Mouse (Mus musculus) stomach, embryonic 14.5 days (tissue): Measurements from ENCODE around the gene Chd6. TPM values are rescaled to one million over a fixed set of nuclear protein-coding genes. Genes with fewer than 3 reads are reported as not detected.

Experiments
- ATAC-seq: fragments of 200-750 bp; cut with Nextera tagmentation; 2 replicates; pipeline ENCODE4 v1.8.0; 2017; ENCODE audit warnings: low read depth, moderate TSS enrichment; ENCODE audit not compliant: insufficient number of reproducible peaks, insufficient read depth, low FRiP score
- H3K27ac ChIP-seq: fragments of 300-500 bp; sonication (generic); 2 replicates; pipeline ENCODE4 v1.5.1; 2014; ENCODE audit warnings: mild to moderate bottlenecking, low read length, moderate library complexity, mixed read lengths
- H3K27me3 ChIP-seq: fragments of 300-500 bp; sonication (generic); 2 replicates; pipeline ENCODE4 v1.6.1; 2014; ENCODE audit warnings: low read length, control low read depth, mixed read lengths; ENCODE audit not compliant: control insufficient read depth, insufficient read depth
- H3K36me3 ChIP-seq: fragments of 300-500 bp; sonication (generic); 2 replicates; pipeline ENCODE4 v1.6.1; 2014; ENCODE audit warnings: mild to moderate bottlenecking, control low read depth, low read length, moderate library complexity, mixed read lengths; ENCODE audit not compliant: control insufficient read depth, insufficient read depth
- H3K4me1 ChIP-seq: fragments of 300-500 bp; sonication (generic); 2 replicates; pipeline ENCODE4 v1.6.1; 2014; ENCODE audit warnings: low read length, control low read depth, mixed read lengths; ENCODE audit not compliant: control insufficient read depth, insufficient read depth
- H3K4me2 ChIP-seq: fragments of 300-500 bp; sonication (generic); replicated peaks from 2 replicates; pipeline ENCODE4 v1.6.1; 2014; ENCODE audit warnings: low read depth, low read length, control low read depth
- H3K4me3 ChIP-seq: fragments of 300-500 bp; sonication (generic); 2 replicates; pipeline ENCODE4 v1.5.1; 2014; ENCODE audit warnings: low read depth, low read length, control low read depth
- H3K9ac ChIP-seq: fragments of 300-500 bp; sonication (generic); replicated peaks from 2 replicates; pipeline ENCODE4 v1.6.1; 2014; ENCODE audit warnings: low read depth, mild to moderate bottlenecking, control low read depth, low read length, moderate library complexity, mixed read lengths
- H3K9me3 ChIP-seq: fragments of 300-500 bp; sonication (generic); 2 replicates; pipeline ENCODE4 v1.6.1; 2016; ENCODE audit warnings: low read depth, low read length, control low read depth; ENCODE audit not compliant: control insufficient read depth
- WGBS: fragments of 180-500 bp; shearing (Covaris S2); extraction: QIAGEN DNeasy Blood & Tissue Kit; methylation state at CpG from one replicate; pipeline ENCODE4 v1.1.7; 2014; 5-methylcytosine and 5-hydroxymethylcytosine counted together
- polyA plus RNA-seq: library from polyadenylated mRNA; unstranded; fragments of >200 nt; fragmentation: Nextera tagmentation; extraction: Ambion mirVana; gene quantifications from 2 replicates; pipeline ENCODE4 v1.2.1, GENCODE M21; 2014

The Chd6 gene
- polyA plus RNA-seq, 1 experiment from 2014 or later: 52.2 TPM

- Histone ChIP-seq H3K27me3 (no peaks in the 10 kb centered on the region), H3K4me3 (no peak overlapping the region), H3K36me3 (peaks cover 80% of the 10 kb centered on the region), H3K27ac (no peak overlapping the region), H3K4me1 (no peaks in the 10 kb centered on the region), H3K9ac (no peak overlapping the region), H3K9me3 (no peaks in the 10 kb centered on the region), H3K4me2 (no peak overlapping the region)
- no peak for ATAC-seq
- 81% methylated on average over 4 of the region's 4 CpGs for WGBS
Measured at GRCm38 (mm10) chr2:160951595-160951994, 157.3 kb downstream of the Chd6 start.

GRCm38 (mm10) chr2:160942443-160942842, 166.4 kb downstream of the Chd6 start:
- H3K4me1 ChIP-seq: peaks cover 8% of the 10 kb centered on the region; the same call in 1 of the 2 replicates
- WGBS: 69% methylated on average over 3 of the region's 3 CpGs
- H3K4me3 ChIP-seq: no peak overlapping the region
- no peak overlapping the region for H3K27ac ChIP-seq
- H3K9me3 ChIP-seq: no peaks in the 10 kb centered on the region
- ATAC-seq: no peak
- no peaks in the 10 kb centered on the region for H3K27me3 ChIP-seq
- H3K4me2 ChIP-seq: no peak overlapping the region
- H3K9ac ChIP-seq: no peak overlapping the region
- peaks cover 8% of the 10 kb centered on the region for H3K36me3 ChIP-seq

- peaks cover 8% of the 10 kb centered on the region; the same call in 1 of the 2 replicates for H3K4me1 ChIP-seq
- no peak overlapping the region for H3K4me2 ChIP-seq
- H3K27ac ChIP-seq: no peak overlapping the region
- no peak overlapping the region for H3K4me3 ChIP-seq
- H3K27me3 ChIP-seq: no peaks in the 10 kb centered on the region
- H3K9ac ChIP-seq: no peak overlapping the region
- no peaks in the 10 kb centered on the region for H3K9me3 ChIP-seq
- peaks cover under 1% of the 10 kb centered on the region for H3K36me3 ChIP-seq
- 63% methylated on average over 17 of the region's 17 CpGs for WGBS
- ATAC-seq: no peak
Measured at GRCm38 (mm10) chr2:160940930-160941709, 167.8 kb downstream of the Chd6 start.

- Histone ChIP-seq H3K4me1 (peaks cover 3% of the 10 kb centered on the region; the same call in 1 of the 2 replicates), H3K27me3 (no peaks in the 10 kb centered on the region), H3K4me2 (no peak overlapping the region), H3K27ac (no peak overlapping the region), H3K9me3 (no peaks in the 10 kb centered on the region), H3K9ac (no peak overlapping the region), H3K4me3 (no peak overlapping the region), H3K36me3 (no peaks in the 10 kb centered on the region)
- 79% methylated on average over 4 of the region's 4 CpGs for WGBS
- no peak for ATAC-seq
Measured at GRCm38 (mm10) chr2:160934451-160934850, 174.4 kb downstream of the Chd6 start.

- Histone ChIP-seq H3K9ac (no peak overlapping the region), H3K27ac (no peak overlapping the region), H3K36me3 (no peaks in the 10 kb centered on the region), H3K4me3 (no peak overlapping the region), H3K9me3 (no peaks in the 10 kb centered on the region), H3K4me2 (no peak overlapping the region), H3K4me1 (peaks cover 3% of the 10 kb centered on the region; the same call in 1 of the 2 replicates), H3K27me3 (no peaks in the 10 kb centered on the region)
- ATAC-seq: no peak
- WGBS: 73% methylated on average over 5 of the region's 5 CpGs
Measured at GRCm38 (mm10) chr2:160933890-160934289, 175.0 kb downstream of the Chd6 start.

GRCm38 (mm10) chr2:160932981-160933380, 175.9 kb downstream of the Chd6 start:
- H3K27me3 ChIP-seq: no peaks in the 10 kb centered on the region
- no peaks in the 10 kb centered on the region for H3K36me3 ChIP-seq
- no peaks in the 10 kb centered on the region for H3K9me3 ChIP-seq
- 59% methylated on average over 3 of the region's 3 CpGs for WGBS
- peaks cover 3% of the 10 kb centered on the region; the same call in 1 of the 2 replicates for H3K4me1 ChIP-seq
- H3K4me2 ChIP-seq: no peak overlapping the region
- no peak overlapping the region for H3K9ac ChIP-seq
- no peak overlapping the region for H3K27ac ChIP-seq
- ATAC-seq: no peak
- H3K4me3 ChIP-seq: no peak overlapping the region

GRCm38 (mm10) chr2:160932325-160932724, 176.6 kb downstream of the Chd6 start:
- no peak overlapping the region for H3K4me3 ChIP-seq
- no peaks in the 10 kb centered on the region for H3K9me3 ChIP-seq
- no peak overlapping the region for H3K4me2 ChIP-seq
- no peak overlapping the region for H3K9ac ChIP-seq
- peaks cover 3% of the 10 kb centered on the region; the same call in 1 of the 2 replicates for H3K4me1 ChIP-seq
- no peak overlapping the region for H3K27ac ChIP-seq
- WGBS: 43% methylated on average over 8 of the region's 8 CpGs
- ATAC-seq: peak; percentile 46; the same call in 1 of the 2 replicates
- no peaks in the 10 kb centered on the region for H3K36me3 ChIP-seq
- no peaks in the 10 kb centered on the region for H3K27me3 ChIP-seq

- WGBS: 92% methylated on average over 5 of the region's 5 CpGs
- H3K27me3 ChIP-seq: no peaks in the 10 kb centered on the region
- no peak overlapping the region for H3K27ac ChIP-seq
- no peaks in the 10 kb centered on the region for H3K9me3 ChIP-seq
- no peak overlapping the region for H3K4me3 ChIP-seq
- no peak overlapping the region for H3K4me2 ChIP-seq
- H3K9ac ChIP-seq: no peak overlapping the region
- no peaks in the 10 kb centered on the region for H3K36me3 ChIP-seq
- H3K4me1 ChIP-seq: peaks cover 3% of the 10 kb centered on the region; the same call in 1 of the 2 replicates
- no peak for ATAC-seq
Measured at GRCm38 (mm10) chr2:160931378-160931777, 177.5 kb downstream of the Chd6 start.
